ENCODE assay signal across 26 mouse cellular contexts in genomic region chr2:155335231-155335630, GRCm38 (mm10). TPM values are rescaled to one million over a fixed set of nuclear protein-coding genes. Genes with fewer than 3 reads are reported as not detected.
A peak's percentile ranks its signal among the peaks of the same experiment; 100 is the strongest.
DNase-seq lines count a peak whose midpoint lies in the region.
"Had no signal": no experiment of that assay in that cellular context is flagged by ENCODE, and none has a peak within 500 bp of the region (broad histone marks: within the 10 kb centered on the region; RNA-seq: fewer than 3 reads in every experiment).

No protein-coding gene starts in this region.

- WGBS in midbrain, embryonic 10.5 days = 88% methylated on average over 1 of the region's 1 CpGs

- H3K27ac ChIP-seq in midbrain, embryonic 10.5 days (replicated peaks) = no peak overlapping the region
- H3K27ac ChIP-seq: embryonic facial prominence, embryonic 12.5 days; embryonic facial prominence, embryonic 15.5 days; heart, adult 2 months; heart, embryonic 10.5 days; heart, embryonic 13.5 days; hindbrain, embryonic 12.5 days; hindbrain, embryonic 15.5 days; intestine, embryonic 15.5 days had no signal

- peak; percentile 42 to 81 for DNase-seq in adrenal gland, adult (ENCODE audit: inconsistent age in 2 of 2, low spot score in 1 of 2)
- DNase-seq in adrenal gland, adult 18-20 months (ENCODE audit: low spot score in 2 of 2) = no peak
- peak; percentile 44 for DNase-seq in adrenal gland, postnatal 14 days
- no peak for DNase-seq in adrenal gland, postnatal 25 days
- peak; percentile 29 for DNase-seq in 3T3-L1 (ENCODE audit: low read depth, low spot score)
- peak; percentile 24 for DNase-seq in NIH3T3 (ENCODE audit: low read depth)
- no peak for DNase-seq in midbrain, embryonic 10.5 days (ENCODE audit: low spot score)
- no peak for DNase-seq in right cerebral cortex, adult 2 months (ENCODE audit: low spot score in 2 of 2)
- DNase-seq: cerebellum, adult 11 months; cerebellum, adult 2 months; cerebellum, adult 9-11 months; cerebellum, postnatal 25 days; forebrain, postnatal 0 days; gastrocnemius, postnatal 25 days; heart, adult 2 months; heart, postnatal 14 days; kidney, adult 11 months; kidney, adult 8-10 months had no signal

- H3K4me1 ChIP-seq in midbrain, embryonic 10.5 days = no peaks in the 10 kb centered on the region
- H3K4me1 ChIP-seq: embryonic facial prominence, embryonic 12.5 days; embryonic facial prominence, embryonic 15.5 days; heart, embryonic 10.5 days; heart, embryonic 13.5 days; hindbrain, embryonic 12.5 days; hindbrain, embryonic 15.5 days; intestine, embryonic 15.5 days had no signal

- H3K4me3 ChIP-seq in midbrain, embryonic 10.5 days = no peak overlapping the region
- H3K4me3 ChIP-seq: embryonic facial prominence, embryonic 12.5 days; embryonic facial prominence, embryonic 15.5 days; heart, adult 2 months; heart, embryonic 10.5 days; heart, embryonic 13.5 days; hindbrain, embryonic 12.5 days; hindbrain, embryonic 15.5 days; intestine, embryonic 15.5 days had no signal

- no peaks in the 10 kb centered on the region for H3K9me3 ChIP-seq in midbrain, embryonic 10.5 days (replicated peaks)
- H3K9me3 ChIP-seq: embryonic facial prominence, embryonic 12.5 days; embryonic facial prominence, embryonic 15.5 days; heart, embryonic 10.5 days; heart, embryonic 13.5 days; hindbrain, embryonic 12.5 days; hindbrain, embryonic 15.5 days; intestine, embryonic 15.5 days had no signal

- peaks cover 56% of the 10 kb centered on the region for H3K36me3 ChIP-seq in midbrain, embryonic 10.5 days
- H3K36me3 ChIP-seq: intestine, embryonic 15.5 days had no signal

- no peaks in the 10 kb centered on the region for H3K27me3 ChIP-seq in midbrain, embryonic 10.5 days (ENCODE audit: low read depth, poor library complexity, severe bottlenecking)
- H3K27me3 ChIP-seq: embryonic facial prominence, embryonic 12.5 days; embryonic facial prominence, embryonic 15.5 days; heart, embryonic 13.5 days; hindbrain, embryonic 12.5 days; hindbrain, embryonic 15.5 days; intestine, embryonic 15.5 days; Patski had no signal

RNA-seq across cellular contexts. Expression of gene Pigu, which starts 22.0 kb away (rescaled TPM):
- 10 to 100 TPM; 29.9 to 33.4 TPM for total RNA-seq in adrenal gland, adult 18-20 months (2021)
- total RNA-seq in adrenal gland, postnatal 14 days (2021) = 28.2 and 36.1 TPM in 2 replicates
- 40.9 and 46.2 TPM in 2 replicates for total RNA-seq in adrenal gland, postnatal 25 days (2021)
- polyA plus RNA-seq in midbrain, embryonic 10.5 days (2016; fragmentation: Nextera tagmentation; extraction: Ambion mirVana) = 57.1 and 58.5 TPM in 2 replicates

RNA-seq across cellular contexts. Expression of gene Trp53inp2, which starts 45.6 kb away (rescaled TPM):
- 100 to 1,000 TPM; 293 to 384 TPM for total RNA-seq in adrenal gland, adult 18-20 months (2021)
- total RNA-seq in adrenal gland, postnatal 14 days (2021) = 278 and 345 TPM in 2 replicates
- 322 and 410 TPM in 2 replicates for total RNA-seq in adrenal gland, postnatal 25 days (2021)
- 43.6 and 75.1 TPM in 2 replicates for polyA plus RNA-seq in midbrain, embryonic 10.5 days (2016; fragmentation: Nextera tagmentation; extraction: Ambion mirVana)

RNA-seq across cellular contexts. Expression of gene Map1lc3a, which starts 59.1 kb away (rescaled TPM):
- total RNA-seq in adrenal gland, adult 18-20 months (2021) = 100 to 1,000 TPM; 390 to 903 TPM
- total RNA-seq in adrenal gland, postnatal 14 days (2021) = 575 and 582 TPM in 2 replicates
- 818 and 895 TPM in 2 replicates for total RNA-seq in adrenal gland, postnatal 25 days (2021)
- 106 and 135 TPM in 2 replicates for polyA plus RNA-seq in midbrain, embryonic 10.5 days (2016; fragmentation: Nextera tagmentation; extraction: Ambion mirVana)

Comparison
In these comparisons a context has a peak if more than half of its experiments do, and no peak if none do; other contexts are left out.
1. DNase-seq: peak in adrenal gland, adult (2 of 2), adrenal gland, postnatal 14 days (single experiment), 3T3-L1 (single experiment) and NIH3T3 (single experiment); none in adrenal gland, adult 18-20 months (0 of 2), adrenal gland, postnatal 25 days (single experiment), midbrain, embryonic 10.5 days (single experiment) and right cerebral cortex, adult 2 months (0 of 2).